ENCODE assay signal across 8 mouse cellular contexts in genomic region chr13:80883649-80884376, GRCm38 (mm10). TPM values are rescaled to one million over a fixed set of nuclear protein-coding genes. Genes with fewer than 3 reads are reported as not detected.
DNase-seq lines count a peak whose midpoint lies in the region; ATAC-seq and TF ChIP-seq lines count a peak whose summit lies in the region.

No protein-coding gene starts in this region.

- H3K9ac ChIP-seq in embryonic facial prominence, embryonic 13.5 days = peak overlapping the region; percentile 99

- no peak for ATAC-seq in G1E (ENCODE audit: extremely low read depth, insufficient number of reproducible peaks, low FRiP score, poor library complexity, severe bottlenecking)
- ATAC-seq in embryonic facial prominence, embryonic 13.5 days (ENCODE audit: insufficient number of reproducible peaks, insufficient read depth, low FRiP score, low TSS enrichment, low read depth) = no peak

- H3K9me3 ChIP-seq in G1E (replicated peaks) = no peaks in the 10 kb centered on the region
- no peaks in the 10 kb centered on the region for H3K9me3 ChIP-seq in embryonic facial prominence, embryonic 13.5 days
- H3K9me3 ChIP-seq in megakaryocyte, embryonic 14.5 days = no peaks in the 10 kb centered on the region

- peaks cover 4% of the 10 kb centered on the region; the same call in 1 of the 2 replicates for H3K4me1 ChIP-seq in G1E (ENCODE audit: insufficient read depth, low read depth, low read length)
- no peaks in the 10 kb centered on the region for H3K4me1 ChIP-seq in embryonic facial prominence, embryonic 13.5 days
- peaks cover 11% of the 10 kb centered on the region; the same call in 1 of the 2 replicates for H3K4me1 ChIP-seq in megakaryocyte, embryonic 14.5 days

- peak overlapping the region; percentile 59 for H3K4me2 ChIP-seq in embryonic facial prominence, embryonic 13.5 days

- WGBS in embryonic facial prominence, embryonic 13.5 days = under 1% methylated on average over 23 of the region's 23 CpGs

- H3K36me3 ChIP-seq in G1E (replicated peaks) = peaks cover 5% of the 10 kb centered on the region
- H3K36me3 ChIP-seq in embryonic facial prominence, embryonic 13.5 days = peaks cover 8% of the 10 kb centered on the region; the same call in 1 of the 2 replicates
- H3K36me3 ChIP-seq in megakaryocyte, embryonic 14.5 days (replicated peaks; ENCODE audit: low read length) = peaks cover 21% of the 10 kb centered on the region

- TF ChIP-seq CTCF in G1E (IDR thresholded peaks at IDR 0.05; ENCODE audit: low read depth, low read length) = no peak

- H3K4me3 ChIP-seq in G1E (ENCODE audit: low read depth, low read length) = peak overlapping the region; percentile 79
- H3K4me3 ChIP-seq in embryonic facial prominence, embryonic 13.5 days = peak overlapping the region; percentile 86
- peak overlapping the region; percentile 92 for H3K4me3 ChIP-seq in megakaryocyte, embryonic 14.5 days (replicated peaks)

- peak; percentile 19 for DNase-seq in layer of hippocampus, adult 11-12 months (ENCODE audit: low spot score)
- DNase-seq in layer of hippocampus, adult 8-10 months (ENCODE audit: low spot score in 2 of 2) = no peak
- no peak for DNase-seq in G1E (ENCODE audit: low spot score)
- DNase-seq in induced T-regulatory cell, adult 2 months (ENCODE audit: low read depth) = peak; percentile 68
- peak; percentile 24 for DNase-seq in thymus, postnatal 4 days
- DNase-seq in gastrocnemius, postnatal 25 days = no peak

- no peaks in the 10 kb centered on the region for H3K27me3 ChIP-seq in G1E (ENCODE audit: insufficient read depth, low read length)
- no peaks in the 10 kb centered on the region; the same call in 1 of the 2 replicates for H3K27me3 ChIP-seq in embryonic facial prominence, embryonic 13.5 days
- no peaks in the 10 kb centered on the region for H3K27me3 ChIP-seq in megakaryocyte, embryonic 14.5 days (replicated peaks)

- H3K27ac ChIP-seq in embryonic facial prominence, embryonic 13.5 days = peak overlapping the region; percentile 100

RNA-seq across cellular contexts. Expression of gene Arrdc3, which starts 0.6 kb away (rescaled TPM):
- total RNA-seq in layer of hippocampus, adult 8-10 months (2022) = 10 to 100 TPM; 42.4 to 60.8 (median 47.6) TPM
- total RNA-seq in G1E (2014; fragmentation: Nextera tagmentation) = 67.8 and 106 TPM in 2 replicates
- total RNA-seq in G1E (2017) = 11.7 and 13.3 TPM in 2 replicates
- polyA plus RNA-seq in G1E (2012) = 1.1 and 2.2 TPM in 2 replicates
- 52.8 and 58.2 TPM in 2 replicates for polyA plus RNA-seq in embryonic facial prominence, embryonic 13.5 days (2015; fragmentation: Nextera tagmentation; extraction: Ambion mirVana)
- polyA plus RNA-seq in megakaryocyte, embryonic 14.5 days (2012; ENCODE audit: insufficient read depth, low replicate concordance) = 5.3 TPM in 1 of 2 replicates, not detected in the other
- 10 to 100 TPM; 29.2 to 39.4 TPM for total RNA-seq in gastrocnemius, postnatal 25 days (2021)

Comparison
In these comparisons a context has a peak if more than half of its experiments do, and no peak if none do; other contexts are left out.
1. DNase-seq: peak in layer of hippocampus, adult 11-12 months (single experiment), induced T-regulatory cell, adult 2 months (single experiment) and thymus, postnatal 4 days (single experiment); none in layer of hippocampus, adult 8-10 months (0 of 2), G1E (single experiment) and gastrocnemius, postnatal 25 days (single experiment).
2. Peak in every context shown above with its lines, with median percentiles within 50 percentile points of each other: H3K4me3 ChIP-seq.